Mouse (Mus musculus): ENCODE measurements around the gene Tnfrsf25. TPM values are rescaled to one million over a fixed set of nuclear protein-coding genes. Genes with fewer than 3 reads are reported as not detected.
A peak's percentile ranks its signal among the peaks of the same experiment; 100 is the strongest.

Gene Tnfrsf25
- polyA plus RNA-seq, 1 experiment from 2014 or later, result 0.95 TPM

DNA sequence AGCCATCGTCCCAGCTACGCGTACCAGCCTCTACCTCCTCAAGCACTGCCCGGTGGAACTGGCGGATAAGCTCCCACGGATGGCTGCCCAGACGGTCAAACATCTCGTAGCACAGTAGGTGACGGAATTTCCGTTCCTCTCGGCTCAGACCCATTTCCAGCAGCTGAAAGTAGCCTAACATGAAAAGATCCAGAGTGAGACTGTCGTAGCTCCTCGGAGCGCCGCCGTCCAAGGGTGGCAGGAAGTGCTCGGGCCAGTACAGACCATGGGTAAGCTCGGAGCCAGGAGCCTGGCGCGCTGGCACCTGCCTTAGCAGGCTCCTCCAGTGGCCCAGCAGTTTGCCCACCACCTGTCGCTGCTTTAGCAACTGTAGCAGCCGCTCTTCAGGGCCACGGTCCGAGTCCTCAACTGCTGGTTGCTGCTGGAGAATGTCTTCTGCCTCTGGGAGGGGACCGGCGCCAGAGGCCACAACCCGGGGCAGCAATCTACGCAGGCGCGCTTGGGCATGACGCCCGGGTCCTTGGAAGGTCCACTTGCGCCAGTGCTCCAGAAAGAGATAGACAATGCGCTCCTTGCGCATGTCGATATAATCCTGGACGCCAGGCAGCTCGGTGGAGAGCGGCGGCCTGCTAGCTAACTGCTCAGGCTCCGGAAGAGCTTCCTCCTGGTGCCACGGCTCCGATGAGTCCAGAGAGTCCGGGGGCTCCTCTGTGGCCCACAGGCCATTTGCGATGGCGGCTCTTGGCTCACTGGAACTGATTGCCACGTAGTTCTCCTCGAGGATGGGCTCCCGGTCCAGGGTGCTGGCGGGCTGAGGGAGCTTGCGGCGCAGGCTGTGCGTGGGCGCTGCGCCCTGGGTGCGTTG, 9.7 kb downstream of the Tnfrsf25 start:
- Histone ChIP-seq H3K36me3 (replicated peaks; ENCODE audit: control insufficient read depth, insufficient read depth) (no peaks in the 10 kb centered on the region), H3K27me3 (ENCODE audit: control insufficient read depth, insufficient read depth, low read length) (peaks cover 99% of the 10 kb centered on the region), H3K4me1 (replicated peaks; ENCODE audit: control insufficient read depth, insufficient read depth, low read length) (peaks cover 17% of the 10 kb centered on the region), H3K9ac (no peak overlapping the region), H3K27ac (no peak overlapping the region), H3K4me2 (replicated peaks) (peak overlapping the region; percentile 47), H3K9me3 (ENCODE audit: control insufficient read depth, low read length) (no peaks in the 10 kb centered on the region), H3K4me3 (replicated peaks; ENCODE audit: low read length) (peak overlapping the region; percentile 20)
- WGBS, result 3% methylated on average over 56 of the region's 56 CpGs
- DNase-seq (ENCODE audit: low spot score) (no peak), ATAC-seq (ENCODE audit: low FRiP score) (no peak)

DNA sequence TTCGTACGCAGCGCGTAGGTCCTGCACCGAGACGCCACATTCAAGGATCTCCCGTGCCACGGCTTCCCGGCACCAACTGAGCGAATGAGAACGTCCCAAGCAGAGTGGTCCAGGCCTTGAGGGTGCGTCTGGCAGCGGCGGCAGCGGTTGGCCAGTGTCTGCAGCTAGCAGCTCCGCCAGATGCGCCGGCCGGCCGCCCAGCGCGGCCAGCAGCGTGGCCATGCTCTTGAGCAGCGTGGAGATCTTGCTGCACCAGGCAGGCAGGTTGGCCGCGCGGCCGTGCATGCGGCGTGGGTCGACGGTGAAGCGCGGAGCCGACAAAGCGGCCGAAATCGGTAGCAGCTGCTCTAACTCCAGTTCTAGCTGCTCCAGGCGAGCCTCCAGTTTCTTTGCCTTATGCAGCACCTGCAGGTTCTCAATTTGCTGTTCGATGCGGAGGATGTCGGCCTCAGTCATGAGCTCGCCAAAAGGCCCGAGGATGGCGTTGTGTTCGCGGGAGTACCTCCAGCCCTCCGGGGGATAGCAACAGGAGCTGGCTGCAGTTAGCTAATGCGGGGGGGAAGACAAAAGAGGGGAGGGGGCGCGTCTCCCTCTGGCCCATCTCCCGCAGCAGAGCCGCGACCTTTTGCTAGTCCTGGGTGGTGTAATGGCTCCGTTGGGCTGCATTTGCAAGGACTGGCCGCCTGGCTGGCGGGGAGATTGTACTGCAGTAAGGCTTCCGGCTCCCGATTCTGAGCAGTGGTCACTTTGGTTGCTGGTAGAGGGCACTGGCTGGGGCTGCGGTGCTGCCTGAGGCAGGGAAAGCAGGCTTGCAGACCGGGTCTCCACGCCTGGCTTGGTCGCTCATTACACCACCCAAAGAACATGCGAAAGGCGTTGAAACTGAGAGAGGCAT, 10.5 kb downstream of the Tnfrsf25 start:
- no peak overlapping the region for H3K9ac ChIP-seq
- H3K4me3 ChIP-seq (replicated peaks; ENCODE audit: low read length), result peak overlapping the region; percentile 20
- ATAC-seq (ENCODE audit: low FRiP score), result no peak
- H3K27ac ChIP-seq, result no peak overlapping the region
- H3K36me3 ChIP-seq (replicated peaks; ENCODE audit: control insufficient read depth, insufficient read depth), result no peaks in the 10 kb centered on the region
- peaks cover 100% of the 10 kb centered on the region for H3K27me3 ChIP-seq (ENCODE audit: control insufficient read depth, insufficient read depth, low read length)
- peaks cover 21% of the 10 kb centered on the region for H3K4me1 ChIP-seq (replicated peaks; ENCODE audit: control insufficient read depth, insufficient read depth, low read length)
- peak overlapping the region; percentile 47 for H3K4me2 ChIP-seq (replicated peaks)
- DNase-seq (ENCODE audit: low spot score), result no peak
- 2% methylated on average over 65 of the region's 65 CpGs for WGBS
- H3K9me3 ChIP-seq (ENCODE audit: control insufficient read depth, low read length), result no peaks in the 10 kb centered on the region

DNA sequence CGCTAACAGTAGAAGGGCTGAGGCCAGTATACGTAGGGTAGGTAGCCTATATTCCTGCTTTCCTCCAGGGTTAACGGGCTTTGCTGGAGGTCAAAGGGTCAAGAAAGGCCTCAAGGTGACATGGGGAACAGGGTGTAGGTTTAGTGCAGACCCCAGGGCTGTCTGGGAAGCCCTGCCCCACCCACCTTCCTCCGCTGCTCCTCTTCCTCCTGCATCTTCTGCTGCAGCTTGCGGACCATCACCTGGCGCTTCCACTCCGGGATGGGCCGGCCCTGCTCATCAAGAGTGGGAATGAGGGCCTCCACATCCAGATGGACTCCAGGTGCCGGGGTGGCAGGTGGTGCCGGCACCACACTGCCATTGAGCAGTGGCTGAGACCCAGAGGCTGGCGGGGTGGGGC, 12.2 kb downstream of the Tnfrsf25 start:
- ATAC-seq (ENCODE audit: low FRiP score) (no peak), DNase-seq (ENCODE audit: low spot score) (no peak)
- Histone ChIP-seq H3K4me2 (replicated peaks) (no peak overlapping the region), H3K4me1 (replicated peaks; ENCODE audit: control insufficient read depth, insufficient read depth, low read length) (peaks cover 22% of the 10 kb centered on the region), H3K4me3 (replicated peaks; ENCODE audit: low read length) (no peak overlapping the region), H3K36me3 (replicated peaks; ENCODE audit: control insufficient read depth, insufficient read depth) (no peaks in the 10 kb centered on the region), H3K9ac (no peak overlapping the region), H3K27ac (no peak overlapping the region), H3K27me3 (ENCODE audit: control insufficient read depth, insufficient read depth, low read length) (peaks cover 100% of the 10 kb centered on the region), H3K9me3 (ENCODE audit: control insufficient read depth, low read length) (no peaks in the 10 kb centered on the region)
- WGBS, result 80% methylated on average over 11 of the region's 11 CpGs

DNA sequence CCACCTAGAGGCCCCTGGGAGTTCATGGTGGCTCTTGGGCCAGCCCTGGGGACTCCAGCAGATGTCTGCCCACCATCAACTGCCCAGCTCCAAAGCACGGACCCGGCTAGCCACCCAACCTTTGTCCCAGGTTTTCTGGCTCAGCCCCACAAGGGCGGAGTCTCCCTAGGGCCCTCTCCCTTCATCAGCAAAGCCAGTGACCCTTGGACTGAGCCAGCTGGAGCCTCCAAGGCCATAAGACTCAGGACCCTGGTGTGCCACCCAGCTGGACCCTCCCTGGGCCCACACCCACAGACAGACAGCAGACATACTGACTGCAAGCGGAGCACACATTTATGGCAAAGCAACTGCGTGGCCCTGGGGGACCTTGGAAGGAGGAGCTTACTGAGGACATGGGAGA, 13.1 kb downstream of the Tnfrsf25 start:
- Histone ChIP-seq H3K27me3 (ENCODE audit: control insufficient read depth, insufficient read depth, low read length) (peaks cover 100% of the 10 kb centered on the region), H3K36me3 (replicated peaks; ENCODE audit: control insufficient read depth, insufficient read depth) (no peaks in the 10 kb centered on the region), H3K4me2 (replicated peaks) (no peak overlapping the region), H3K27ac (no peak overlapping the region), H3K9me3 (ENCODE audit: control insufficient read depth, low read length) (no peaks in the 10 kb centered on the region), H3K9ac (no peak overlapping the region), H3K4me1 (replicated peaks; ENCODE audit: control insufficient read depth, insufficient read depth, low read length) (peaks cover 22% of the 10 kb centered on the region), H3K4me3 (replicated peaks; ENCODE audit: low read length) (no peak overlapping the region)
- ATAC-seq (ENCODE audit: low FRiP score) (no peak), DNase-seq (ENCODE audit: low spot score) (no peak)
- WGBS, result 52% methylated on average over 5 of the region's 5 CpGs

DNA sequence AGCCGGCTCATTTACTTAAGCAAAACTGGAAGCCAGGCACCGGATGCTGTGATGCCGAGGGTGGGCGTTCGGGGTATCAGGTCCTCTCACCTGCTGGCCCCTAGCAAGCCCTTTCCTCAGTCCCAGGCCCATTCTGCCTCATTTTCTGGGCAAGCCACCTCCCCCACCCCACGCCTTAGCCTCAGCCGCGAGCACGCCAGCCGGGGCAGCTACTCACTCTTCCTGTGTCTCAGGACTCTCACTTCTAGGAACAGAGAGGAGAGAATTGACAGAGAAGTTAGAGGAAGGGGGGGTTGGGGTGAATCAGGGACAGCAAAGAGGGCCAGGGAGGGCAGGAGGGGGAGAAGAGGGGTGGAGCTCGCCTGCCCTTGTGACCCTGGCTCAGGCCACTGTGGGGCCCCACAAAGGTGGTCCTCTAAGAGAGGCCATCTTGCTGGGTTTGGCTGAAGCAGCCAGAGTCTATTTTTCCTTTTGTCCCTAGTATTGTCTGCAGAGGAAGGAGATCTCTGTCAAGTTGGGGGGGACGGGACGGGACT, 13.7 kb downstream of the Tnfrsf25 start:
- Histone ChIP-seq H3K36me3 (replicated peaks; ENCODE audit: control insufficient read depth, insufficient read depth) (no peaks in the 10 kb centered on the region), H3K27me3 (ENCODE audit: control insufficient read depth, insufficient read depth, low read length) (peaks cover 100% of the 10 kb centered on the region), H3K9ac (no peak overlapping the region), H3K9me3 (ENCODE audit: control insufficient read depth, low read length) (no peaks in the 10 kb centered on the region), H3K4me1 (replicated peaks; ENCODE audit: control insufficient read depth, insufficient read depth, low read length) (peaks cover 22% of the 10 kb centered on the region), H3K27ac (no peak overlapping the region), H3K4me2 (replicated peaks) (no peak overlapping the region), H3K4me3 (replicated peaks; ENCODE audit: low read length) (no peak overlapping the region)
- WGBS, result 22% methylated on average over 13 of the region's 13 CpGs
- DNase-seq (ENCODE audit: low spot score) (no peak), ATAC-seq (ENCODE audit: low FRiP score) (no peak)

DNA sequence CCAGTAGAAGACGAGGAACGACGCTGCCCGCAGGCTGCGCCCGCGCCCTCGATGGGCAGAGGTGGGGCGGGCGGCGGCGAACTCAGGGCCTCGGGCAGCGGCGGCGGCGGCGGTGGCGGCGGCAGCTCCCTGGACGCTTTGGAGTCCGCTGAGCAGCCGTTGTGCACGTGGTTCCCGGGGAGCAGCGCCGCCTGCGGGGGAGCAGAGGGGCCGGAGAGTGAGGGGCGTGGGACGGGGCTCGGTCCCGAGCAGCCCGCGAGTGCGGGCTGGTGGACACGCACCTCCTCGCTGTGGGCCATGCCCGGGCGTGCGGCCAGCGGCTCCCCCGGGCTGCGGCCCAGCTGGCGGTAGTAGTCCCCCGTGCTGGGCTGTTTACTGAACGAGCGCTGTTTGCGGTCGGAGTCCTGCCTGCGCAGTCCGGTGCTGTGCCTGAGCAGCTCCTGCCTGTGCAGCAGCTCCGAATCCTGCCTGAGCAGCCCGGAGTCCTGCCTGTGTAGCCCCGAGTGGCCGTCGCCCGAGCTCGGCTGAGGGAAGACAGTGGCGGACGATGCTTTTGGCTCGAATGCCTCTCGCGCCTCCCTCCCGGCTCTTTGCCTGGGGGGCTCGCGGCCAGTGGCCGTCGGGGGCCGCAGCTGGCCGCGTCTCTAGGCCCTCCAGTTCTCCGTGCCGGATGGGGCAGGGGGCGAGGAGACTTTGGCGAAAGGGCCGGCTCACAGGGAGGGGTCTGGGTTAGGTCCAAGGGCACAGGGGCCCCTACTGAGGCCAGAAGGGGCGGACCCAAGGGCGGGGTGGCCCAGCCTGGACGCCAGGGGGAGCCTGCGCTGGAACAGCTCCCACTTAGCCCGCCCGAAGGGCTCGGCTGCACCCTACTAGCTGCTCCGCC, 15.3 kb downstream of the Tnfrsf25 start:
- peaks cover 91% of the 10 kb centered on the region for H3K27me3 ChIP-seq (ENCODE audit: control insufficient read depth, insufficient read depth, low read length)
- peaks cover 17% of the 10 kb centered on the region for H3K4me1 ChIP-seq (replicated peaks; ENCODE audit: control insufficient read depth, insufficient read depth, low read length)
- H3K9me3 ChIP-seq (ENCODE audit: control insufficient read depth, low read length), result no peaks in the 10 kb centered on the region
- DNase-seq (ENCODE audit: low spot score), result no peak
- H3K36me3 ChIP-seq (replicated peaks; ENCODE audit: control insufficient read depth, insufficient read depth), result no peaks in the 10 kb centered on the region
- peak overlapping the region; percentile 26 for H3K4me3 ChIP-seq (replicated peaks; ENCODE audit: low read length)
- peak overlapping the region; percentile 20; the same call in 1 of the 2 replicates for H3K9ac ChIP-seq
- no peak overlapping the region for H3K27ac ChIP-seq
- H3K4me2 ChIP-seq (replicated peaks), result peak overlapping the region; percentile 51
- whole genome bisulfite sequencing, result under 1% methylated on average over 82 of the region's 85 CpGs
- peak; percentile 66 for ATAC-seq (ENCODE audit: low FRiP score)

DNA sequence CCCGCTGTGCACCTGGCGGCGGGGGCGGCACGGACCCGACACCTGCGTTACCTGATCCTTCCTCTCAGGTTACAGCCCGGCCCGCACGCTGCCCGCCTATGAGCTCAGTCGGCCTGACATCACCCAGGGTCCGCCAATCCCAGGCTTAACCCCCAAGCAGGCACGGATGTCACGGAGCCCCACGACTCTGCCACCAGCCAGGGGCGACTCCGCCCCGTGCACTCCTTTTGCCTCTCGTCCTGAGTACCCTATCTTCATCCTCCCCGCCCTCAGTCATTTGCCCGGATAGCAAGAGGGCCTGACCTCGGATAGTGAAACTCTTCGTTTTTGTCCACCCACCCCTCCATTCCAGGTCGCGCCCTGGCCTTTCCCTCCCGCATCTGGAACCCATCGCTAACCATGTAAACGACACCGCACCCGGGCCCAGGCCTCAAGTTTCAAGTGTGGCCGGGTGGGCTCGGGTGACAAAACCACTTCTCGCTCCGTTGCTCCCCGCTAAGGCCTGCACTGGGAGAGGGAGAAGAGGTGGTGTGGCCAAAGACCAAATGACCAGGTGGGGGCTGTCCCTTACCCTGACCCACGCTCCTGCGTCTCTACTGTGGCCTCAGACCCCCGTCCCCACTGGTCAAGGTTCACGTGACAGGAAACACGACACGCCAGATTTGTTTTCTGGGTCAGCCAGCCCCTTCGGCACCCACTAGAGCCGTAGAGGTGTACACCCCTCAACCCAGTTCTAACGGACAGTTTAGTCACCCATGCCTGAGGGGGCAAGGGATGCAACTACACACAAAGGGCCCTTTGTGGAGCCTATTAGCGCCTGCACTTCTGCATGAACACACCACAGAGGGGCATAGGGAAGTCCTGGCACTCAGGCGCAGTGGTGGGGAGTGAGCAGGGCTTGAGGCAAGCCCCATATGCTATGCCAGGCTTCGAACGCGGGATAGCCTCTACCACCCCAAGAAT, 16.4 kb downstream of the Tnfrsf25 start:
- H3K4me2 ChIP-seq (replicated peaks), result peak overlapping the region; percentile 51; the same call in 1 of the 2 replicates
- H3K9ac ChIP-seq, result no peak overlapping the region
- DNase-seq (ENCODE audit: low spot score), result no peak
- H3K27ac ChIP-seq, result no peak overlapping the region
- H3K36me3 ChIP-seq (replicated peaks; ENCODE audit: control insufficient read depth, insufficient read depth), result no peaks in the 10 kb centered on the region
- H3K27me3 ChIP-seq (ENCODE audit: control insufficient read depth, insufficient read depth, low read length), result peaks cover 81% of the 10 kb centered on the region
- no peaks in the 10 kb centered on the region for H3K9me3 ChIP-seq (ENCODE audit: control insufficient read depth, low read length)
- H3K4me3 ChIP-seq (replicated peaks; ENCODE audit: low read length), result no peak overlapping the region
- 3% methylated on average over 50 of the region's 50 CpGs for WGBS
- no peak for ATAC-seq (ENCODE audit: low FRiP score)
- H3K4me1 ChIP-seq (replicated peaks; ENCODE audit: control insufficient read depth, insufficient read depth, low read length), result peaks cover 9% of the 10 kb centered on the region; the same call in 1 of the 2 replicates

DNA sequence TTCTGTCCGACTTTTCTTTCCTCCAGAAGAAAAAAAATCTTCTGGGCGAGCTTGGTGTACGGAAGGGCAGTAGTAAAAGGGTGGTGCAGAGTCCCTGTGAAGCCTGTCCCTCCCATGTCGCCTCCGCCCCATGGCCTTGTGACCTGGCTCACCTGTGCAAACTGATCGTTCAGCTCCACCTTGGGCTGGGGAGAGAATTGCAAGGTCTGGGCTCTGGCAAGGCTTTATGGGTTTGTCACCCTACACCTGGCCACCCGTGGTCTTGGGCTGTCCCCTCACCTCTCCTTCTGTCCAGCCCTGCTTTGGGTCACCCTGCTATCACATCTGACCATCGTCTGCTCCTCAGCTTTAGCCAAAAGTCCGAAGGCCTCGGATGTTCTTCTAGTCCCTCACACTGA, 17.0 kb downstream of the Tnfrsf25 start:
- H3K9me3 ChIP-seq (ENCODE audit: control insufficient read depth, low read length), result no peaks in the 10 kb centered on the region
- WGBS, result 24% methylated on average over 10 of the region's 10 CpGs
- peaks cover 79% of the 10 kb centered on the region for H3K27me3 ChIP-seq (ENCODE audit: control insufficient read depth, insufficient read depth, low read length)
- no peak overlapping the region for H3K9ac ChIP-seq
- H3K4me2 ChIP-seq (replicated peaks), result no peak overlapping the region
- no peak overlapping the region for H3K4me3 ChIP-seq (replicated peaks; ENCODE audit: low read length)
- DNase-seq (ENCODE audit: low spot score) (no peak), ATAC-seq (ENCODE audit: low FRiP score) (no peak)
- H3K36me3 ChIP-seq (replicated peaks; ENCODE audit: control insufficient read depth, insufficient read depth), result no peaks in the 10 kb centered on the region
- peaks cover 9% of the 10 kb centered on the region; the same call in 1 of the 2 replicates for H3K4me1 ChIP-seq (replicated peaks; ENCODE audit: control insufficient read depth, insufficient read depth, low read length)
- H3K27ac ChIP-seq, result no peak overlapping the region

Measured in hindbrain, embryonic 14.5 days (tissue).